In genomic region chr10:42698994-42699393, GRCm38 (mm10) we compare ENCODE assay signal across 14 mouse cellular contexts.
DNase-seq lines count a peak whose midpoint lies in the region; ATAC-seq and TF ChIP-seq lines count a peak whose summit lies in the region.
"Had no signal": no experiment of that assay in that cellular context is flagged by ENCODE, and none has a peak within 500 bp of the region (broad histone marks: within the 10 kb centered on the region; RNA-seq: fewer than 3 reads in every experiment).

No protein-coding gene starts in this region.

- no peak for TF ChIP-seq RAD21 in CH12.LX (IDR thresholded peaks at IDR 0.05; ENCODE audit: low read depth, low read length)

- 75% methylated on average over 8 of the region's 8 CpGs for WGBS in lung, postnatal 0 days
- 83% methylated on average over 8 of the region's 8 CpGs for WGBS in heart, embryonic 11.5 days (ENCODE audit: insufficient replicate concordance)

- no peaks in the 10 kb centered on the region for H3K27me3 ChIP-seq in lung, postnatal 0 days (replicated peaks; ENCODE audit: insufficient read depth, low read length)
- no peaks in the 10 kb centered on the region for H3K27me3 ChIP-seq in CH12.LX (replicated peaks)
- H3K27me3 ChIP-seq in heart, embryonic 11.5 days (ENCODE audit: control insufficient read depth, insufficient read depth, low read length) = no peaks in the 10 kb centered on the region

- DNase-seq in lung, postnatal 25 days (ENCODE audit: low spot score) = peak; percentile 38
- DNase-seq in lung, postnatal 0 days (ENCODE audit: low spot score) = no peak
- DNase-seq in CH12.LX (ENCODE audit: extremely low read depth) = peak; percentile 33
- peak; percentile 93 for DNase-seq in thymus, postnatal 25 days
- DNase-seq in cerebellum, postnatal 10 days = no peak
- DNase-seq: B cell, adult 2 months; cerebellum, adult 11-12 months; gastrocnemius, adult 2 months; kidney, adult 18-20 months; liver, postnatal 0 days had no signal

- H3K4me3 ChIP-seq in lung, postnatal 0 days (ENCODE audit: low read depth, low read length) = no peak overlapping the region
- no peak overlapping the region for H3K4me3 ChIP-seq in CH12.LX (replicated peaks in 1 of 3; ENCODE audit: low read depth in 2 of 3, low read length in 2 of 3, poor library complexity in 1 of 3)
- no peak overlapping the region for H3K4me3 ChIP-seq in heart, embryonic 11.5 days (ENCODE audit: low read depth, low read length)
- H3K4me3 ChIP-seq: gastrocnemius, adult 2 months; left cerebral cortex, adult 2 months had no signal

- H3K9ac ChIP-seq in lung, postnatal 0 days (replicated peaks; ENCODE audit: low read depth) = no peak overlapping the region
- no peak overlapping the region for H3K9ac ChIP-seq in CH12.LX (ENCODE audit: insufficient read depth, low read depth)
- no peak overlapping the region for H3K9ac ChIP-seq in heart, embryonic 11.5 days (ENCODE audit: low read depth, low read length)
- H3K9ac ChIP-seq: liver, postnatal 0 days had no signal

- in situ Hi-C loops in CH12.LX (cut with MboI; ENCODE audit: low pct_ligation_motif_present, low pct_unique_long_range_greater_than_20kb, low sequenced_read_pairs) = no loop called here

- no peak overlapping the region for H3K4me2 ChIP-seq in lung, postnatal 0 days (replicated peaks; ENCODE audit: low read depth, low read length)
- no peak overlapping the region for H3K4me2 ChIP-seq in CH12.LX (ENCODE audit: insufficient read depth, low read depth, poor library complexity, severe bottlenecking)
- H3K4me2 ChIP-seq in heart, embryonic 11.5 days = no peak overlapping the region

- H3K9me3 ChIP-seq in lung, postnatal 0 days (ENCODE audit: low read length) = no peaks in the 10 kb centered on the region
- H3K9me3 ChIP-seq in CH12.LX (replicated peaks; ENCODE audit: low read length) = no peaks in the 10 kb centered on the region
- H3K9me3 ChIP-seq in heart, embryonic 11.5 days (replicated peaks; ENCODE audit: control insufficient read depth, low read length) = no peaks in the 10 kb centered on the region

- TF ChIP-seq CTCF in lung, postnatal 0 days (IDR thresholded peaks at IDR 0.05) = no peak
- no peak for TF ChIP-seq CTCF in CH12.LX (conservative IDR thresholded peaks at IDR 0.05 in 1 of 2, IDR thresholded peaks at IDR 0.05 in 1 of 2; ENCODE audit: low read depth in 2 of 2, low read length in 2 of 2)

- H3K36me3 ChIP-seq in lung, postnatal 0 days (ENCODE audit: insufficient read depth, low read length) = no peaks in the 10 kb centered on the region
- H3K36me3 ChIP-seq in CH12.LX (replicated peaks in 1 of 2; ENCODE audit: control insufficient read depth in 1 of 2, insufficient read depth in 1 of 2, low read length in 1 of 2) = peaks cover 34 to 72% of the 10 kb centered on the region in 2 experiments
- H3K36me3 ChIP-seq in heart, embryonic 11.5 days (ENCODE audit: control insufficient read depth, insufficient read depth, low read length) = no peaks in the 10 kb centered on the region; the same call in 1 of the 2 replicates

- dilution Hi-C loops in CH12.LX (cut with MboI; ENCODE audit: extremely low pct_ligation_motif_present, extremely low pct_unique_long_range_greater_than_20kb, low sequenced_read_pairs) = no loop called here

- H3K27ac ChIP-seq in lung, postnatal 0 days (ENCODE audit: low read length) = no peak overlapping the region
- H3K27ac ChIP-seq in CH12.LX (ENCODE audit: insufficient read depth, low read depth) = no peak overlapping the region
- no peak overlapping the region for H3K27ac ChIP-seq in heart, embryonic 11.5 days (ENCODE audit: low read depth, low read length)
- H3K27ac ChIP-seq: gastrocnemius, adult 2 months; left cerebral cortex, adult 2 months had no signal

- TF ChIP-seq POLR2A in CH12.LX (IDR thresholded peaks at IDR 0.05; ENCODE audit: low read depth, low read length) = no peak

- no peak for ATAC-seq in lung, postnatal 0 days
- ATAC-seq in neutrophil, adult 5-6 weeks (ENCODE audit: extremely low read depth, insufficient number of reproducible peaks, low FRiP score, poor library complexity, severe bottlenecking) = peak; percentile 56; the same call in 1 of the 2 replicates
- no peak for ATAC-seq in heart, embryonic 11.5 days (replicated peaks; ENCODE audit: insufficient number of reproducible peaks, low FRiP score, low TSS enrichment)
- ATAC-seq: forebrain, embryonic 14.5 days; liver, postnatal 0 days had no signal

- no peak for TF ChIP-seq EP300 in lung, postnatal 0 days (IDR thresholded peaks at IDR 0.05)
- no peak for TF ChIP-seq EP300 in CH12.LX (IDR thresholded peaks at IDR 0.05; ENCODE audit: low read length)

- H3K79me2 ChIP-seq in CH12.LX (replicated peaks; ENCODE audit: control insufficient read depth, extremely low read depth, insufficient read depth, poor library complexity, severe bottlenecking) = no peaks in the 10 kb centered on the region

- H3K4me1 ChIP-seq in lung, postnatal 0 days (ENCODE audit: insufficient read depth, low read depth, low read length) = no peaks in the 10 kb centered on the region
- peaks cover 0 to 13% of the 10 kb centered on the region in 2 experiments; a peak in 2 of 4 replicates for H3K4me1 ChIP-seq in CH12.LX (ENCODE audit: control insufficient read depth in 1 of 2, insufficient read depth in 2 of 2)
- no peaks in the 10 kb centered on the region for H3K4me1 ChIP-seq in heart, embryonic 11.5 days (ENCODE audit: control insufficient read depth, insufficient read depth, low read length)

TF ChIP-seq in CH12.LX, 34 proteins besides CTCF, POLR2A, EP300 and RAD21:
- TF ChIP-seq SIN3A (IDR thresholded peaks at IDR 0.05; ENCODE audit: low read length) (no peak), BHLHE40 (IDR thresholded peaks at IDR 0.05; ENCODE audit: low read depth, low read length) (peak; percentile 47; the same call in 1 of the 2 replicates), CHD1 (IDR thresholded peaks at IDR 0.05; ENCODE audit: low read depth, low read length) (no peak), JUND (conservative IDR thresholded peaks at IDR 0.05; ENCODE audit: low read depth, low read length) (no peak), KAT2A (IDR thresholded peaks at IDR 0.05; ENCODE audit: insufficient replicate concordance, low read length) (no peak), MEF2A (IDR thresholded peaks at IDR 0.05; ENCODE audit: borderline replicate concordance, low read depth, low read length) (no peak), USF1 (IDR thresholded peaks at IDR 0.05; ENCODE audit: low read depth, low read length) (no peak), JUN (IDR thresholded peaks at IDR 0.05; ENCODE audit: insufficient read depth, low read depth, low read length) (no peak)

Comparison
In these comparisons a context has a peak if more than half of its experiments do, and no peak if none do; other contexts are left out.
1. DNase-seq: peak in lung, postnatal 25 days (single experiment), CH12.LX (single experiment) and thymus, postnatal 25 days (single experiment); none in lung, postnatal 0 days (single experiment) and cerebellum, postnatal 10 days (0 of 2).